Mouse (Mus musculus) mature B cell (primary cell): ENCODE results near the gene Gm39115.
"Not testable (repeated sequence)": the region's sequence is repeated elsewhere in the genome, so short reads cannot be mapped to it uniquely, and the experiment has no call there.

ENCODE experiments used
- in situ Hi-C: fragments of 300-500 bp; cut with MboI; formaldehyde crosslinking; loops from 2 replicates; pipeline ENCODE4 v1.14.3; 2019

Gm39115 gene

GRCm38 (mm10) chr7:142135934-142136333, at the start of gene Gm39115:
Gene Gm39115 (minus strand): TSS chr7:142136034.
- in situ Hi-C loops, result not testable (repeated sequence)

GRCm38 (mm10) chr7:142181021-142181420, 45.2 kb upstream of the Gm39115 start:
- in situ Hi-C loops, result no loop called here

GRCm38 (mm10) chr7:142178685-142179084, 42.9 kb upstream of the Gm39115 start:
- in situ Hi-C loops, result no loop called here

- in situ Hi-C loops, result not testable (repeated sequence)
Observed at GRCm38 (mm10) chr7:142175905-142176304, 40.1 kb upstream of the Gm39115 start, which contains the start of gene Krtap5-2. Gene Krtap5-2 (minus strand): TSS chr7:142176005.

- in situ Hi-C loops, result no loop called here
Observed at GRCm38 (mm10) chr7:142169836-142170235, 34.0 kb upstream of the Gm39115 start.

GRCm38 (mm10) chr7:142165639-142166038, 29.8 kb upstream of the Gm39115 start, which contains the start of gene Gm4553:
Gene Gm4553 (minus strand): TSS chr7:142165739.
- in situ Hi-C loops, result not testable (repeated sequence)

- in situ Hi-C loops, result no loop called here
Observed at GRCm38 (mm10) chr7:142159366-142159765, 23.5 kb upstream of the Gm39115 start.

- in situ Hi-C loops, result not testable (repeated sequence)
Observed at GRCm38 (mm10) chr7:142157013-142157412, 21.2 kb upstream of the Gm39115 start, which contains the start of gene Gm29735. Gene Gm29735 (minus strand): TSS chr7:142157113.

GRCm38 (mm10) chr7:142155308-142155707, 19.5 kb upstream of the Gm39115 start:
- in situ Hi-C loops, result no loop called here

GRCm38 (mm10) chr7:142152191-142152590, 16.4 kb upstream of the Gm39115 start:
- in situ Hi-C loops, result no loop called here

- in situ Hi-C loops, result no loop called here
Observed at GRCm38 (mm10) chr7:142148633-142149032, 12.8 kb upstream of the Gm39115 start.

- in situ Hi-C loops, result no loop called here
Observed at GRCm38 (mm10) chr7:142146033-142146432, 10.2 kb upstream of the Gm39115 start.

- in situ Hi-C loops, result no loop called here
Observed at GRCm38 (mm10) chr7:142145413-142145940, 9.6 kb upstream of the Gm39115 start.

- in situ Hi-C loops, result no loop called here
Observed at GRCm38 (mm10) chr7:142144507-142144906, 8.7 kb upstream of the Gm39115 start, which contains the start of gene Gm45337. Gene Gm45337 (minus strand): TSS chr7:142144607.

- in situ Hi-C loops, result not testable (repeated sequence)
Observed at GRCm38 (mm10) chr7:142143506-142144010, 7.7 kb upstream of the Gm39115 start.

- in situ Hi-C loops, result no loop called here
Observed at GRCm38 (mm10) chr7:142140696-142141095, 4.9 kb upstream of the Gm39115 start.

GRCm38 (mm10) chr7:142134206-142134995, 1.4 kb downstream of the Gm39115 start:
- in situ Hi-C loops, result no loop called here

- in situ Hi-C loops, result no loop called here
Observed at GRCm38 (mm10) chr7:142128843-142129242, 7.0 kb downstream of the Gm39115 start.

- in situ Hi-C loops, result not testable (repeated sequence)
Observed at GRCm38 (mm10) chr7:142120629-142121028, 15.2 kb downstream of the Gm39115 start, which contains the start of gene Gm45618. Gene Gm45618 (minus strand): TSS chr7:142120729.

- in situ Hi-C loops, result no loop called here
Observed at GRCm38 (mm10) chr7:142119632-142120031, 16.2 kb downstream of the Gm39115 start.

- in situ Hi-C loops, result no loop called here
Observed at GRCm38 (mm10) chr7:142104747-142105146, 31.1 kb downstream of the Gm39115 start.

GRCm38 (mm10) chr7:142097776-142098175, 38.1 kb downstream of the Gm39115 start:
- in situ Hi-C loops, result no loop called here

GRCm38 (mm10) chr7:142096701-142097100, 39.1 kb downstream of the Gm39115 start:
- in situ Hi-C loops, result no loop called here
